Mouse (Mus musculus) midbrain, embryonic 16.5 days (tissue): ENCODE measurements at regions not wholly inside any gene's neighbourhood (a gene's known extent, or its start where the extent isn't known, plus 50 kb on each side); places are given as distances from the start of the nearest gene placed in this dataset.
A peak's percentile ranks its signal among the peaks of the same experiment; 100 is the strongest.
"Not testable (repeated sequence)": the region's sequence is repeated elsewhere in the genome, so short reads cannot be mapped to it uniquely, and the experiment has no call there.

ENCODE experiments used
- ATAC-seq: fragments of 200-750 bp; cut with Nextera tagmentation; 2 replicates; pipeline ENCODE4 v1.8.0; 2017; ENCODE audit warnings: moderate TSS enrichment
- H3K27ac ChIP-seq: fragments of 300-500 bp; sonication (generic); 2 replicates; pipeline ENCODE4 v1.5.1; 2014; ENCODE audit warnings: mild to moderate bottlenecking, low read length, mixed read lengths
- H3K27me3 ChIP-seq: fragments of 300-500 bp; sonication (generic); 2 replicates; pipeline ENCODE4 v1.6.1; 2014; ENCODE audit warnings: low read depth, low read length, mixed read lengths; ENCODE audit not compliant: control insufficient read depth, insufficient read depth
- H3K36me3 ChIP-seq: fragments of 300-500 bp; sonication (generic); 2 replicates; pipeline ENCODE4 v1.6.1; 2014; ENCODE audit warnings: mild to moderate bottlenecking, low read length, moderate library complexity, mixed read lengths; ENCODE audit not compliant: control insufficient read depth, insufficient read depth
- H3K4me1 ChIP-seq: fragments of 300-500 bp; sonication (generic); 2 replicates; pipeline ENCODE4 v1.6.1; 2014; ENCODE audit warnings: mild to moderate bottlenecking, low read length, mixed read lengths; ENCODE audit not compliant: control insufficient read depth, insufficient read depth
- H3K4me2 ChIP-seq: fragments of 300-500 bp; sonication (generic); 2 replicates; pipeline ENCODE4 v1.6.1; 2014; ENCODE audit warnings: mild to moderate bottlenecking, low read length, mixed read lengths
- H3K4me3 ChIP-seq: fragments of 300-500 bp; sonication (generic); 2 replicates; pipeline ENCODE4 v1.5.1; 2014; ENCODE audit warnings: low read depth, mild to moderate bottlenecking, low read length, moderate library complexity, mixed read lengths
- H3K9ac ChIP-seq: fragments of 300-500 bp; sonication (generic); 2 replicates; pipeline ENCODE4 v1.6.1; 2014; ENCODE audit warnings: low read depth, low read length, mixed read lengths
- H3K9me3 ChIP-seq: fragments of 300-500 bp; sonication (generic); replicated peaks from 2 replicates; pipeline ENCODE4 v1.6.1; 2014; ENCODE audit warnings: mild to moderate bottlenecking, low read length, mixed read lengths; ENCODE audit not compliant: control insufficient read depth, poor library complexity, severe bottlenecking
- WGBS: fragments of 180-500 bp; shearing (Covaris S2); extraction: QIAGEN DNeasy Blood & Tissue Kit; methylation state at CpG from one replicate; pipeline ENCODE4 v1.1.7; 2014; 5-methylcytosine and 5-hydroxymethylcytosine counted together

GRCm38 (mm10) chr8:98659287-98659686, 757.0 kb downstream of the Cdh8 start:
- H3K9ac ChIP-seq: no peak overlapping the region
- H3K4me2 ChIP-seq: no peak overlapping the region
- H3K9me3 ChIP-seq: no peaks in the 10 kb centered on the region
- H3K4me3 ChIP-seq: no peak overlapping the region
- H3K36me3 ChIP-seq: no peaks in the 10 kb centered on the region
- 44% methylated on average over 2 of the region's 2 CpGs for WGBS
- no peaks in the 10 kb centered on the region for H3K4me1 ChIP-seq
- no peaks in the 10 kb centered on the region for H3K27me3 ChIP-seq
- no peak overlapping the region for H3K27ac ChIP-seq
- ATAC-seq: no peak

GRCm38 (mm10) chr8:98652316-98652715, 764.0 kb downstream of the Cdh8 start:
- H3K4me3 ChIP-seq, ATAC-seq, H3K4me1 ChIP-seq, H3K9me3 ChIP-seq, H3K4me2 ChIP-seq, H3K27me3 ChIP-seq, H3K9ac ChIP-seq, H3K36me3 ChIP-seq, H3K27ac ChIP-seq: not testable (repeated sequence)
- WGBS: 84% methylated on average over 4 of the region's 4 CpGs

DNA sequence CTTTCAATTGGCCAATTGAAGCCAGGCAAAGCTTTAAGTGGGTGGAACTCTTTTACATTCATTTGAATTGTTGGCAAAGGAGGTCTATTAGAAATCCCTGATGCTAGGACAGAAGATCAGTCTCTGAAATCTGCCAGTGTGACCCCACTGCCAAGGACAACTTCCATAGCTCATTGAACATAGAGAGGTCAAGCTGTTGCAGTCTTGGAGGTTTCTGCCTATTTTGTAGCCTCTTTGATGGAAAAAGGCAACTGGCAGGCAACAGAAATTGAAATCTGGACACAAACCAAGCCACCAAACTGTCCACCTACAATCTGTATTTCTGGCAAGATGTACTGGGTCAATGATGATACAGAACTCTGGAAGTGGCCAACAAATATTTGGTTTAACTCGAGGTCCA, 765.3 kb downstream of the Cdh8 start:
- Histone ChIP-seq H3K36me3 (no peaks in the 10 kb centered on the region), H3K4me3 (no peak overlapping the region), H3K4me2 (no peak overlapping the region), H3K27me3 (no peaks in the 10 kb centered on the region), H3K9me3 (no peaks in the 10 kb centered on the region), H3K27ac (no peak overlapping the region), H3K9ac (no peak overlapping the region), H3K4me1 (no peaks in the 10 kb centered on the region)
- WGBS: 94% methylated on average over 1 of the region's 1 CpGs
- ATAC-seq: no peak

- H3K27me3 ChIP-seq: no peaks in the 10 kb centered on the region
- no peaks in the 10 kb centered on the region for H3K9me3 ChIP-seq
- H3K9ac ChIP-seq: no peak overlapping the region
- no peak overlapping the region for H3K4me3 ChIP-seq
- no peak for ATAC-seq
- no peak overlapping the region for H3K4me2 ChIP-seq
- no peaks in the 10 kb centered on the region for H3K36me3 ChIP-seq
- WGBS: 74% methylated on average over 5 of the region's 5 CpGs
- H3K27ac ChIP-seq: no peak overlapping the region
- no peaks in the 10 kb centered on the region for H3K4me1 ChIP-seq
Observed at GRCm38 (mm10) chr8:98628151-98628550, 788.1 kb downstream of the Cdh8 start.

- ATAC-seq: no peak
- Histone ChIP-seq H3K9ac (no peak overlapping the region), H3K4me3 (no peak overlapping the region), H3K4me1 (no peaks in the 10 kb centered on the region), H3K9me3 (no peaks in the 10 kb centered on the region), H3K36me3 (no peaks in the 10 kb centered on the region), H3K27ac (no peak overlapping the region), H3K27me3 (no peaks in the 10 kb centered on the region), H3K4me2 (no peak overlapping the region)
- 88% methylated on average over 4 of the region's 4 CpGs for WGBS
Observed at GRCm38 (mm10) chr8:98613834-98614428, 802.3 kb downstream of the Cdh8 start.

DNA sequence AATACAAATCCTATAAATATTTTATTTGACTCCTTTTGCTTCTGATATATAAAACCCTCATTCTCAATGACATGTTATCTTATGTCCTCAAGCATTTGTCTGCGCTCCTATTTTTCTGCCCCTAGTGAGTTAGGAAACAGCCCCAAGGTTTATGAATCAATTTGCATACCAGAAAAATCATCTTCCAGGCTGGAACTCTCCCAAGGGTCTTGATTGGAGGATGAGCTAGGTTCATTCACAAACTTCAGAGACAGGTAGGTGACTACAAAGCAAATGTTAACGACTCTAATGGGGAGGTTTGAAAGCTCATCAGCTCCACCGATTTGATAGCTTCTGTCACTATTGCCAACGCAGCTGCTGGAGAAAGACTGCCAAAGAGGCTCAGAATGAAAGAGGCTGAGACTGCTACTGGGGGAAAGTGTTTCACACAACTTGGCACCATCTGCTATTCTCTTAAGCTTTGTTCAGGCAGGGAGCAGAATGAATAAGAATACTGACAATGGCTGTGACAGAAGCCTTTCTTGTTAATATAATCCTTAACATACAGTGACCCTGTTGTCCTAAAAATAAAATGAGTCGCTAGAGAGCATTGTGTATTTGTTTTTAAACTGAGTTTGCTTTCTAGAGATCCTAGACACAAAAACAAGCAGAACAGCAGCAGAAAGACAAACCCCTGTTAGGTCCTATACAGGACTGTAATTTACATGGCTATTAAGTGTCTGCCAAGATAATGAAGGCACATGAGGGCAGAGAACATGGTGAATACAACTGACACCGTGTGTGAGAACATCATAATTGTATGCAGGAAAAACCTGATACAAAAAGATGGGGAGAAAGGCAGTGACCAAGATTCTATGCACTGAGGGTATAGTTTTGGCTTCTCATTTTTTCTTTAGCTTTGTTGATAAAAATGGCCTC, 843.4 kb downstream of the Cdh8 start:
- WGBS: 13% methylated on average over 6 of the region's 6 CpGs
- peak; percentile 93 for ATAC-seq
- H3K4me2 ChIP-seq: no peak overlapping the region
- H3K9me3 ChIP-seq: no peaks in the 10 kb centered on the region
- H3K36me3 ChIP-seq: no peaks in the 10 kb centered on the region
- H3K27me3 ChIP-seq: no peaks in the 10 kb centered on the region
- H3K27ac ChIP-seq: no peak overlapping the region
- H3K9ac ChIP-seq: no peak overlapping the region
- no peak overlapping the region for H3K4me3 ChIP-seq
- H3K4me1 ChIP-seq: peaks cover 4% of the 10 kb centered on the region; the same call in 1 of the 2 replicates

DNA sequence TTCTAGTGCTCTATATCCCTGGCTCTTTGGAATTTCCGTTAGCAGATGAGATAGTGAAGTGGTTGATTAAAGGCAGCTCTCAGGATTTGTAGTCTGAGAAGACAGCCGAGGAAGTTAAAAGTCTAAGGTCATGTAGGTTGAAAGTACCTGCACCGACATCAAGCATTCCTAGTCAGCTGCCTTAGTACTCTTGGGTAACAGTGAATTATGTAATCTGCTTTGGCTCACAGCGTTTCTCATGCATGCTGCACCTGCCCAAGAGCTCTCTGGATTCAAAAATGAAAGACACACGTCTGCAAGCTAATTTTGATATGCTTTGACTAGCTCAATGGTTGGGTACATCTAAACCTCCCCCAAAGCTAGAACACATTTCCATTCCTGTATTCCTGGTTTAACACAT, 849.6 kb downstream of the Cdh8 start:
- WGBS: 71% methylated on average over 5 of the region's 5 CpGs
- ATAC-seq: no peak
- H3K4me2 ChIP-seq: no peak overlapping the region
- no peak overlapping the region for H3K9ac ChIP-seq
- no peaks in the 10 kb centered on the region for H3K36me3 ChIP-seq
- H3K9me3 ChIP-seq: no peaks in the 10 kb centered on the region
- H3K4me1 ChIP-seq: no peaks in the 10 kb centered on the region
- H3K27ac ChIP-seq: no peak overlapping the region
- H3K4me3 ChIP-seq: no peak overlapping the region
- no peaks in the 10 kb centered on the region for H3K27me3 ChIP-seq

- Histone ChIP-seq H3K4me1 (no peaks in the 10 kb centered on the region), H3K36me3 (no peaks in the 10 kb centered on the region), H3K9ac (no peak overlapping the region), H3K27me3 (no peaks in the 10 kb centered on the region), H3K4me2 (no peak overlapping the region), H3K4me3 (no peak overlapping the region), H3K9me3 (no peaks in the 10 kb centered on the region), H3K27ac (no peak overlapping the region)
- WGBS: 22% methylated on average over 4 of the region's 4 CpGs
- ATAC-seq: no peak
Observed at GRCm38 (mm10) chr8:98518459-98518858, 897.8 kb downstream of the Cdh8 start.

GRCm38 (mm10) chr8:98515246-98515645, 901.0 kb downstream of the Cdh8 start:
- Histone ChIP-seq H3K4me3 (no peak overlapping the region), H3K36me3 (no peaks in the 10 kb centered on the region), H3K27me3 (no peaks in the 10 kb centered on the region), H3K27ac (no peak overlapping the region), H3K9ac (no peak overlapping the region), H3K4me2 (no peak overlapping the region), H3K9me3 (no peaks in the 10 kb centered on the region), H3K4me1 (no peaks in the 10 kb centered on the region)
- 81% methylated on average over 5 of the region's 5 CpGs for WGBS
- no peak for ATAC-seq
